Mouse (Mus musculus) heart, embryonic 12.5 days (tissue): ENCODE data around the gene Rnf5. TPM values are rescaled to one million over a fixed set of nuclear protein-coding genes. Genes with fewer than 3 reads are reported as not detected.
A peak's percentile ranks its signal among the peaks of the same experiment; 100 is the strongest.

Source experiments
- ATAC-seq: fragments of 200-750 bp; cut with Nextera tagmentation; 2 replicates; pipeline ENCODE4 v1.8.0; 2017; ENCODE audit warnings: moderate TSS enrichment, moderate library complexity; ENCODE audit not compliant: insufficient number of reproducible peaks, low FRiP score
- H3K27ac ChIP-seq: fragments of 300-500 bp; sonication (generic); 2 replicates; pipeline ENCODE4 v1.5.1; 2016; ENCODE audit warnings: mild to moderate bottlenecking, moderate library complexity; ENCODE audit not compliant: poor library complexity, severe bottlenecking
- H3K27me3 ChIP-seq: fragments of 300-500 bp; sonication (generic); replicated peaks from 2 replicates; pipeline ENCODE4 v1.6.1; 2016; ENCODE audit warnings: mild to moderate bottlenecking, moderate library complexity
- H3K36me3 ChIP-seq: fragments of 300-500 bp; sonication (generic); 2 replicates; pipeline ENCODE4 v1.6.1; 2016; ENCODE audit warnings: mild to moderate bottlenecking, moderate library complexity
- H3K4me1 ChIP-seq: fragments of 300-500 bp; sonication (generic); replicated peaks from 2 replicates; pipeline ENCODE4 v1.6.1; 2016; ENCODE audit warnings: mild to moderate bottlenecking
- H3K4me2 ChIP-seq: fragments of 300-500 bp; sonication (generic); 2 replicates; pipeline ENCODE4 v1.6.1; 2016; ENCODE audit warnings: mild to moderate bottlenecking, moderate library complexity
- H3K4me3 ChIP-seq: fragments of 300-500 bp; sonication (generic); 2 replicates; pipeline ENCODE4 v1.5.1; 2016; ENCODE audit warnings: mild to moderate bottlenecking
- H3K9ac ChIP-seq: fragments of 300-500 bp; sonication (generic); 2 replicates; pipeline ENCODE4 v1.6.1; 2016; ENCODE audit warnings: mild to moderate bottlenecking, moderate library complexity
- H3K9me3 ChIP-seq: fragments of 300-500 bp; sonication (generic); replicated peaks from 2 replicates; pipeline ENCODE4 v1.6.1; 2016; ENCODE audit warnings: mild to moderate bottlenecking, moderate library complexity
- WGBS: fragments of 180-500 bp; shearing (Covaris S2); methylation state at CpG from one replicate; pipeline ENCODE4 v1.1.7; 2016; 5-methylcytosine and 5-hydroxymethylcytosine counted together
- polyA plus RNA-seq: library from polyadenylated mRNA; unstranded; fragments of >200 nt; fragmentation: Nextera tagmentation; extraction: Ambion mirVana; gene quantifications from 2 replicates; pipeline ENCODE4 v1.2.1, GENCODE M21; 2016

The Rnf5 gene
- 123 and 126 TPM in 2 replicates for polyA plus RNA-seq

DNA sequence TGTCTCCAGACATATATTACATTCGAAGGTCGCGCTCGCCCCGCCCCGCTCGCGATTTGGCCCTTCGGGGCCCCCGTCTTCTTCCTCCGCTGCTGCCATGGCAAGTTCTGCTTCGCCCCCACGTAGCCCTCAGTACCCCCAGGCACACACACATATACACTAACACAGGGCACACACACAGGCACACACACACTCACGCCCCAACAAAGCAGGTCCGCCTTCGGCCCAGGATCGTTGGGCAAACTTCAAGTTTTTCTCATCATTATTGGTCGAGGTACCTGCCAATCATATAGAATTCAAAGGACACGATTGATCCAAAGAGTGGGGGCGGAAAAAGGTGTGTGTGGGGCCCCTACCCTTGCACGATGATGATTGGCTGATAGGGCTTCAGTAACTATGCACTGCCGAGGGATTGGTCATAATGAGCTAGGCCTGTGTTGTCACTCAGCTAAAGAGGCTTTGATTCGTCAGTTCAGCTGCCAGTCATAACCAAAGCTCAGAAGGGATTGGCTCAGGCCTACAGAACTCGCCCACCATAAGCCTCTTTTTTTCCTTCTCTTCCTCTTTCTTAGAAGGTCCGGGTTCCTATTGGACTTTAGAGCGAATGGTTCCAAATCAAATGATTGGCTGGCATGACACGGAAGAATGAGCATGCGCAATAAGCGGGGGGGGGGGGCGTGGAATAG, at the start of gene Rnf5:
Gene Rnf5, minus strand, starts transcription at position 316 of the 686 bp plus-strand sequence.
- peak; percentile 94 for ATAC-seq
- 1% methylated on average over 30 of the region's 30 CpGs for WGBS
- Histone ChIP-seq H3K27ac (peak within 1 kb of the TSS; percentile 90), H3K36me3 (peaks cover 31% of the 10 kb centered on the region), H3K4me3 (peak within 1 kb of the TSS; percentile 69), H3K9ac (peak within 1 kb of the TSS; percentile 80), H3K4me1 (peaks cover 50% of the 10 kb centered on the region), H3K9me3 (no peaks in the 10 kb centered on the region), H3K27me3 (no peaks in the 10 kb centered on the region), H3K4me2 (peak within 1 kb of the TSS; percentile 92)

GRCm38 (mm10) chr17:34652985-34653384, 49.5 kb upstream of the Rnf5 start:
- Histone ChIP-seq H3K4me1 (peaks cover 25% of the 10 kb centered on the region), H3K4me2 (no peak overlapping the region), H3K9me3 (no peaks in the 10 kb centered on the region), H3K36me3 (peaks cover 56% of the 10 kb centered on the region), H3K9ac (no peak overlapping the region), H3K27me3 (no peaks in the 10 kb centered on the region; the same call in 1 of the 2 replicates), H3K27ac (no peak overlapping the region), H3K4me3 (no peak overlapping the region)
- WGBS = 87% methylated on average over 8 of the region's 8 CpGs
- ATAC-seq = no peak

- no peaks in the 10 kb centered on the region; the same call in 1 of the 2 replicates for H3K27me3 ChIP-seq
- H3K9ac ChIP-seq = no peak overlapping the region
- peaks cover 29% of the 10 kb centered on the region for H3K4me1 ChIP-seq
- no peaks in the 10 kb centered on the region for H3K9me3 ChIP-seq
- no peak overlapping the region for H3K27ac ChIP-seq
- H3K4me3 ChIP-seq = no peak overlapping the region
- 88% methylated on average over 10 of the region's 10 CpGs for WGBS
- no peak for ATAC-seq
- H3K4me2 ChIP-seq = no peak overlapping the region
- H3K36me3 ChIP-seq = peaks cover 56% of the 10 kb centered on the region
Measured at GRCm38 (mm10) chr17:34652546-34652945, 49.1 kb upstream of the Rnf5 start.

DNA sequence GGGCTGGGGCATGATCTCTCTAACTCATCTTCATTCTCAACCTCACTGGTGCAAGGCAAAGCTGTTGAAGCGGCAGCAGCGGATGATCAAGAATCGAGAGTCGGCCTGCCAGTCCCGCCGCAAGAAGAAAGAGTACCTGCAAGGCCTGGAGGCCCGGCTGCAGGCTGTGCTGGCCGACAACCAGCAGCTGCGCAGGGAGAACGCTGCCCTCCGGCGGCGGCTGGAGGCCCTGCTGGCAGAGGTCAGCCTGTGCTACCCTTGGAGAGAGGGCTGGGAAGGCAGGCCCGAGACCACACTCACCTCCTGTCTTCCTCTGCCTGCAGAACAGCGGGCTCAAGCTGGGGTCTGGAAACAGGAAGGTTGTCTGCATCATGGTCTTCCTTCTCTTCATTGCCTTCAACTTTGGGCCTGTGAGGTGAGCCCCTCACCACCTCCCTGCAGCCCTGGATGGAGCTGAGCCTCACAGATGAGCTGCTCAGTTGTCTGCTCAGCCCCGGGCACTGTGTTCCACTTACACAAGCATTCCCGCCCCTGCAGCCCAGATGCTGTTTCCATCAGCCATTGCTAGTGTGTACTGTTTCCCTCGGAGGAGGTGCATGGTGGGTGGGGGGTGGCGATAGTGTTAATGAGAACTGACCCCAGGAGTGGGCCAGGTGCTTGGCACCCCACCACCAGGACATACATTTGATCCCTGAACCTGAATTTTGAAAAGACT, 48.2 kb upstream of the Rnf5 start:
- no peak for ATAC-seq

GRCm38 (mm10) chr17:34650781-34651180, 47.3 kb upstream of the Rnf5 start:
- ATAC-seq = no peak
- Histone ChIP-seq H3K9me3 (no peaks in the 10 kb centered on the region), H3K27me3 (no peaks in the 10 kb centered on the region), H3K27ac (no peak overlapping the region), H3K9ac (no peak overlapping the region), H3K4me1 (peaks cover 34% of the 10 kb centered on the region), H3K4me2 (no peak overlapping the region), H3K4me3 (no peak overlapping the region), H3K36me3 (peaks cover 59% of the 10 kb centered on the region)
- 89% methylated on average over 14 of the region's 14 CpGs for WGBS

More for the DNA sequence above, 48.2 kb upstream of the Rnf5 start:
- Histone ChIP-seq H3K4me1 (peaks cover 31% of the 10 kb centered on the region), H3K4me3 (no peak overlapping the region), H3K36me3 (peaks cover 56% of the 10 kb centered on the region), H3K9ac (no peak overlapping the region), H3K27ac (no peak overlapping the region), H3K4me2 (no peak overlapping the region), H3K27me3 (no peaks in the 10 kb centered on the region), H3K9me3 (no peaks in the 10 kb centered on the region)
- 49% methylated on average over 19 of the region's 19 CpGs for WGBS

GRCm38 (mm10) chr17:34649106-34649864, 45.8 kb upstream of the Rnf5 start:
- Histone ChIP-seq H3K27me3 (no peaks in the 10 kb centered on the region), H3K27ac (no peak overlapping the region), H3K4me2 (no peak overlapping the region), H3K9ac (no peak overlapping the region), H3K4me1 (peaks cover 27% of the 10 kb centered on the region), H3K36me3 (peaks cover 57% of the 10 kb centered on the region), H3K9me3 (no peaks in the 10 kb centered on the region), H3K4me3 (no peak overlapping the region)
- 86% methylated on average over 18 of the region's 18 CpGs for WGBS
- no peak for ATAC-seq

DNA sequence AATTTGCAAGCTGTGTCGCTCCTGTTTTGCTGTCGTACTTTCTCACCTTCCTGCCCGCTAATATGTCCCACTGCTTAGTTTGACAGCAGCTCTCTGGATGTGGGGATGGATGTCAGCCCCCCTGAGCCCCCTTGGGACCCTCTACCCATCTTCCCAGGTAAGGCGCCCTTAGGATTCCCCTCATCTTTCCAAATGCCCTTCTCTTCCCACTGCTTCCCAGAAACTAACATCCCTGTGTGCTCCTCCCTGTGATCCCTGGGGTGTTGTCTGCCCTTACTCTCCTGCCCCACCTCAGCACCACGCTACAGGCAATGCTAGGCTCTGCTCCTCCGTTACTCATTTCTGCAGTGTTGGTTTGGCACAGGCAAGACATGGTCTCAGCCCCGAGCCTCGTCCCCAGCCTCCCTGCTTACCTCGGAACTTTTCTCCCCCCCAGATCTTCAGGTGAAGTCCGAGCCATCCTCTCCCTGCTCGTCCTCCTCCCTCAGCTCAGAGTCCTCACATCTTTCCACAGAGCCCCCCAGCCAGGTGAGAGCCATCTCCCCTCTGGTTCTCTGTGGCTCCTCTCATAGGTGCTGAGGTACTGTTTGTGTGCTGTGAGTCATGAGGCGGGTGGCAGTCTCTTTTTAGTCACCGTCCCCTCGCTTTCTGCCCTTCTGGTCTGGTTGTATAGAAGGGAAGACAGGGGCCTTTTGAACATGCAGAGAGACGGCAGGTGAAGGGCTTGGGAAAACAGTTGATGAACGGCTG, 44.8 kb upstream of the Rnf5 start:
- Histone ChIP-seq H3K4me1 (peaks cover 26% of the 10 kb centered on the region), H3K4me3 (peak overlapping the region; percentile 96; the same call in 1 of the 2 replicates), H3K4me2 (peak overlapping the region; percentile 92), H3K27ac (no peak overlapping the region), H3K9me3 (no peaks in the 10 kb centered on the region), H3K36me3 (peaks cover 50% of the 10 kb centered on the region), H3K9ac (0 out of 2 replicates have a peak overlapping the region, but pooled peaks have one; percentile 14), H3K27me3 (no peaks in the 10 kb centered on the region)
- WGBS = 78% methylated on average over 16 of the region's 16 CpGs
- no peak for ATAC-seq

- Histone ChIP-seq H3K9ac (peak within 1 kb of the TSS; percentile 94), H3K4me1 (peaks cover 26% of the 10 kb centered on the region), H3K4me3 (peak within 1 kb of the TSS; percentile 96), H3K36me3 (peaks cover 39% of the 10 kb centered on the region), H3K4me2 (peak within 1 kb of the TSS; percentile 92), H3K27ac (peak within 1 kb of the TSS; percentile 35; the same call in 1 of the 2 replicates), H3K27me3 (no peaks in the 10 kb centered on the region), H3K9me3 (no peaks in the 10 kb centered on the region)
- peak; percentile 97 for ATAC-seq
- WGBS = under 1% methylated on average over 66 of the region's 66 CpGs
Measured at GRCm38 (mm10) chr17:34646906-34647787, 43.7 kb upstream of the Rnf5 start, which contains the start of gene Atf6b. Gene Atf6b (plus strand): TSS chr17:34647146.

DNA sequence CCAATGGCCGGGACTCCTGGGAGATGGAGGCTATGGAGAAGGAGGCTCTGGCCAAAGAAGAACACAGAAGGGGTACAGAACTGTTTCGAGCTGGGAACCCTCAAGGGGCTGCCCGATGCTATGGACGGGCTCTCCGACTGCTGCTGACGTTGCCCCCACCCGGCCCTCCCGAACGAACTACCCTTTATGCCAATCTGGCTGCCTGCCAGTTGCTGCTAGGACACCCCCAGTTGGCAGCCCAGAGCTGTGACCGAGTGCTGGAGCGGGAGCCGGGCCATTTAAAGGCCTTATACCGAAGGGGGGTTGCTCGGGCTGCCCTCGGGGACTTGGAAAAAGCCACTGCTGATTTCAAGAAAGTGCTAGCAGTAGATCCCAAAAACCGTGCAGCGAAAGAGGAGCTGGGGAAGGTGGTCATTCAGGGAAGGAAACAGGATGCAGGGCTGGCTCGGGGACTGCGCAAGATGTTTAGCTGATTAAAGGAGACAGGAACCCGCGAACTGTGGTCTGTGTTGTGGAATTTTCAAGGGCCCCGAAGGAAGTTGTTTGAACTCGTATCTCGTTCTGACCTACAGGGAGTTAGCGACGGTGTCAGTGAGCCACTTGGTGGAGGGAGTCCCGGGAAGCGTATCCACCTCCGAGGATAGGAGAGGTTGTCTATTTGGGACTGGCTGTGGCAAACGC, 42.5 kb upstream of the Rnf5 start:
- ATAC-seq = no peak
- H3K4me3 ChIP-seq = peak overlapping the region; percentile 96; the same call in 1 of the 2 replicates
- peaks cover 27% of the 10 kb centered on the region for H3K36me3 ChIP-seq
- 78% methylated on average over 30 of the region's 30 CpGs for WGBS
- H3K9ac ChIP-seq = no peak overlapping the region
- peaks cover 32% of the 10 kb centered on the region for H3K4me1 ChIP-seq
- H3K9me3 ChIP-seq = no peaks in the 10 kb centered on the region
- 0 out of 2 replicates have a peak overlapping the region, but pooled peaks have one; percentile 2 for H3K27ac ChIP-seq
- no peaks in the 10 kb centered on the region for H3K27me3 ChIP-seq
- peak overlapping the region; percentile 92 for H3K4me2 ChIP-seq
